Mouse (Mus musculus) heart, embryonic 14.5 days (tissue): ENCODE results near the gene Aunip. TPM values are rescaled to one million over a fixed set of nuclear protein-coding genes. Genes with fewer than 3 reads are reported as not detected.

Experiments
- ATAC-seq: fragments of 200-750 bp; cut with Nextera tagmentation; 2 replicates; pipeline ENCODE4 v1.8.0; 2017; ENCODE audit warnings: low read depth, moderate TSS enrichment; ENCODE audit not compliant: insufficient number of reproducible peaks, insufficient read depth, low FRiP score
- H3K27ac ChIP-seq, 2 experiments: fragments of 200-500 bp in 1 of 2; fragments of 300-500 bp in 1 of 2; sonication (generic) in 1 of 2; replicated peaks in 1 of 2; 2 replicates each; pipeline ENCODE4 v1.5.1; 2012 to 2014; ENCODE audit warnings: low read depth in 2 of 2, low read length in 2 of 2, control low read depth in 1 of 2, mild to moderate bottlenecking in 1 of 2, mixed read lengths in 1 of 2; ENCODE audit not compliant: control insufficient read depth in 1 of 2, insufficient read depth in 1 of 2
- H3K27me3 ChIP-seq: fragments of 300-500 bp; sonication (generic); 2 replicates; pipeline ENCODE4 v1.6.1; 2014; ENCODE audit warnings: mild to moderate bottlenecking, low read length, control low read depth; ENCODE audit not compliant: control insufficient read depth, insufficient read depth
- H3K36me3 ChIP-seq: fragments of 300-500 bp; sonication (generic); 2 replicates; pipeline ENCODE4 v1.6.1; 2014; ENCODE audit warnings: mild to moderate bottlenecking, control low read depth, low read length, mixed read lengths; ENCODE audit not compliant: control insufficient read depth, insufficient read depth
- H3K4me1 ChIP-seq, 2 experiments: fragments of 200-500 bp in 1 of 2; fragments of 300-500 bp in 1 of 2; sonication (generic) in 1 of 2; 2 replicates each; pipeline ENCODE4 v1.6.1; 2012 to 2014; ENCODE audit warnings: low read length in 2 of 2, control low read depth in 1 of 2, mixed read lengths in 1 of 2; ENCODE audit not compliant: control insufficient read depth in 2 of 2, insufficient read depth in 2 of 2
- H3K4me2 ChIP-seq: fragments of 300-500 bp; sonication (generic); 2 replicates; pipeline ENCODE4 v1.6.1; 2014; ENCODE audit warnings: mild to moderate bottlenecking, low read length
- H3K4me3 ChIP-seq, 2 experiments: fragments of 200-500 bp in 1 of 2; fragments of 300-500 bp in 1 of 2; sonication (generic) in 1 of 2; 2 replicates each; pipeline ENCODE4 v1.5.1; 2012 to 2014; ENCODE audit warnings: low read length in 2 of 2, mild to moderate bottlenecking in 2 of 2, control low read depth in 1 of 2, low read depth in 1 of 2, moderate library complexity in 1 of 2; ENCODE audit not compliant: control insufficient read depth in 1 of 2, insufficient read depth in 1 of 2
- H3K9ac ChIP-seq: fragments of 300-500 bp; sonication (generic); 2 replicates; pipeline ENCODE4 v1.6.1; 2014; ENCODE audit warnings: mild to moderate bottlenecking, low read length
- H3K9me3 ChIP-seq: fragments of 300-500 bp; sonication (generic); 2 replicates; pipeline ENCODE4 v1.6.1; 2016; ENCODE audit warnings: low read length, control low read depth; ENCODE audit not compliant: control insufficient read depth
- WGBS: fragments of 180-500 bp; shearing (Covaris S2); extraction: QIAGEN DNeasy Blood & Tissue Kit; methylation state at CpG from one replicate; pipeline ENCODE4 v1.1.7; 2014; 5-methylcytosine and 5-hydroxymethylcytosine counted together
- polyA plus RNA-seq: library from polyadenylated mRNA; unstranded; fragments of >200 nt; fragmentation: Nextera tagmentation; extraction: Ambion mirVana; gene quantifications from 2 replicates; pipeline ENCODE4 v1.2.1, GENCODE M21; 2014

The Aunip gene
- polyA plus RNA-seq, result 2.3 and 3.2 TPM in 2 replicates

- Histone ChIP-seq H3K4me2 (peak within 1 kb of the TSS; percentile 80), H3K9me3 (no peaks in the 10 kb centered on the region), H3K36me3 (peaks cover 17% of the 10 kb centered on the region), H3K27ac (0 out of 4 replicates have a peak within 1 kb of the TSS, but pooled peaks of 1 of the 2 experiments have one; percentile 7), H3K9ac (peak within 1 kb of the TSS; percentile 73), H3K4me1 (peaks cover 10 to 29% of the 10 kb centered on the region in 2 experiments), H3K27me3 (no peaks in the 10 kb centered on the region), H3K4me3 (peak within 1 kb of the TSS; percentile 61 to 87)
- 1% methylated on average over 42 of the region's 42 CpGs for WGBS
- ATAC-seq, result peak; percentile 89
These were observed at the start of gene Aunip for GRCm38 (mm10) chr4:134510845-134511411. Aunip (plus strand) TSS chr4:134510999.

GRCm38 (mm10) chr4:134461252-134461651, 49.5 kb upstream of the Aunip start:
- no peak overlapping the region for H3K27ac ChIP-seq
- no peak overlapping the region for H3K9ac ChIP-seq
- no peaks in the 10 kb centered on the region for H3K27me3 ChIP-seq
- H3K9me3 ChIP-seq, result no peaks in the 10 kb centered on the region
- ATAC-seq, result no peak
- 61% methylated on average over 5 of the region's 5 CpGs for WGBS
- no peak overlapping the region for H3K4me3 ChIP-seq
- peaks cover 2 to 4% of the 10 kb centered on the region in 2 experiments; a peak in 1 of 4 replicates for H3K4me1 ChIP-seq
- H3K4me2 ChIP-seq, result no peak overlapping the region
- no peaks in the 10 kb centered on the region for H3K36me3 ChIP-seq

DNA sequence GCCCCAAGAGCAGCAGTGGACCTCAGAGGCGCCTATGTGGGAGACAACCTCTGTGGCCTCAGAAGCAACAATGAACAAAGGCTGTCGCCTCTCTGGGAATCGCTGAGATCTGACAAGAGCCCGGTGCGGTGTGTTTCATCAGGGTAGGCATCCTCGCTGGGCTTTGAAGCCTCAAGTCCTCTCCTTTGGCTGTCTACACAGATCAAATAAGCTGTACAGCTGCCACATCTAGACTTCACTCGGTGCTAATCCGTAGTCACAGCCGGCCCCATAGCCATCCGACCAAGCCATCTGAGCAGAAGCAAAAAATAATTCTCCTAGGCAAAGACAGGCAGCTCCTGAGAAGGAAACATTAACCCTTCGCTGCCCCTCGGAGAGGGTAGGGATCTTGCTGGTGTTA, 45.0 kb upstream of the Aunip start:
- Histone ChIP-seq H3K9ac (no peak overlapping the region), H3K27ac (no peak overlapping the region)
- no peak for ATAC-seq

DNA sequence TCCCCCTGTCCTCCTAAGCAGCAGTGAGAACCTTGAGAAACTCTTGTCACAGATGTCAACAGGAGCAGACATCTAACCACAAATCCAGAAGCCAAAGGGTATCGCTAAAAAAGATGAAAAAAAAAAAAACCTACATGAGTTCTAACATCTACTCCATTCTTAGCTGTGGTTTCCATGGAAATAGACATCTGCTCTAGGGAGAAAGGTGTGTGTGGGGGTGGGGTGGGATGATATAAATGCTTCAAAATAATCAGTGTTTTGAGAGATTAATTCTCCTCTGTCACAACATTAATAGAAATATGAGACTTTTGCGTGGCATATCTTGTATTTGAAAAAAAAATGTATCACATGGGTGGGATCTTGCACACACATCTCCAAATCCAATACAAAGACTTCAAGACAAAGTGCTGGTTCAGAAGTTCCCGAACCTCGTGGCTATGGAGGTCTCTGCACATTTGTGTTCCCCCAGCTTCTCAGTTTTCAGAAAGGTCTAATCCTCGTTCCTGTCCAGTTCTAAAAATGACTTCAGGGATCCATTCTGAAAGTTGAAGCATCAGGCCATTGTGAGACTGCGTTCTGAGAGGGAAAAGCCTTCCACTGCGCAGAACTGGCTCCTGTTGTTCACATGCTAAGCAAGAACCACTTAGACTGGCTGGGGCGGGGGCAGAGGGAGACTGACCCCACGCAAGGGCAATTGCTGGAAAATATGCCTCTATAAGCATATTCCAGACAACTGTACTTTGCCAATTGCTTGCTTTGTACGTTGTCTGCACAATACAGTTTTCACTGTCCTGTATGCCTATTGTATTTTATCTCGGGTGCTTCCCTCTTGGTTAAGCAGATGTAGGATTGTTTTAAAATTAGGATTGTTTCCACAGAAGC, 44.2 kb upstream of the Aunip start:
- no peak overlapping the region for H3K27ac ChIP-seq
- peaks cover 12% of the 10 kb centered on the region for H3K36me3 ChIP-seq
- ATAC-seq, result no peak
- peak overlapping the region; percentile 72 for H3K9ac ChIP-seq
- H3K4me2 ChIP-seq, result peak overlapping the region; percentile 99
- whole genome bisulfite sequencing, result 67% methylated on average over 11 of the region's 11 CpGs
- H3K4me1 ChIP-seq, result peaks cover 3 to 8% of the 10 kb centered on the region in 2 experiments; a peak in 3 of 4 replicates
- H3K27me3 ChIP-seq, result no peaks in the 10 kb centered on the region
- peaks cover 4% of the 10 kb centered on the region; the same call in 1 of the 2 replicates for H3K9me3 ChIP-seq
- H3K4me3 ChIP-seq, result no peak overlapping the region

More for the DNA sequence above, 45.0 kb upstream of the Aunip start:
- Histone ChIP-seq H3K4me3 (no peak overlapping the region), H3K4me2 (no peak overlapping the region), H3K36me3 (peaks cover 3% of the 10 kb centered on the region), H3K4me1 (peaks cover 3 to 8% of the 10 kb centered on the region in 2 experiments; a peak in 3 of 4 replicates), H3K9me3 (no peaks in the 10 kb centered on the region), H3K27me3 (no peaks in the 10 kb centered on the region)
- 40% methylated on average over 12 of the region's 12 CpGs for WGBS

DNA sequence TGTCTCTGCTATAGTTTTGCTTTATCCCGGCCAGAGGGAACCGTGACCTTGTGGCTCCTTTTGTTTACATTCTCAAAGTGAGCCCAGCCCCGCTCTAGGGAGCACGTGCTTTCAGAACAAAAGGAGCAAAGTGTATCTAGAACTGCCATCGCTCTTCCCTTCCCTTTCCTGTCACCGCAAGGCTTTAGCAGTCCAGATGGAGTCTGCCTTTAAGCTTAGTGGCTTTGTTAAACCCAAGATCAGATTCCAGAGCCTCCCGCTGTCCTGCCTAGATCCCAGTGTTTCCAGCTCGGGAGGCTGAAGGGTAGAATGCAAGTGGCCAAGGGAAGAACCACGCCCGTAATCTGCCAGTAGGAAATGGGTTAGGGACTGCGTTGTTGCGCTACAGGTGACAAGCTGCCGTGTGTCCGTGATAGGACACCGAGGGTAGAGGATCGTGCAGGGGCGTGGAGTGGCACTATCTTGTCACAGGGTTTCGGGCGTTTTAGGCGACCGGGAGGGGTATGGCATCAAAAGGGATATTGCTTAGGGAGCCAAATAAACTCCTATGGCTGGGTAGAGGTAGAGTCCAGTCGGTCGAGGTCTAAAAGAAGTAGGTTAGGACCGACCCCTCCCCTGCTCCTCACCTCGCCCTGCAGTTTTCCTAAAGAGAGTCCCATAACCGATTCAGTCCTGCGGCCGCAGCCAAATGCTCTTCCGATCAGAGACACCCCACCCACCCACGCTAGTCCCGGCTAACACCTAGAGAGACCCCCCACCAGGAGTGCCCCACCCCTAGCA, 43.2 kb upstream of the Aunip start:
- Histone ChIP-seq H3K9ac (peak overlapping the region; percentile 72), H3K4me2 (peak overlapping the region; percentile 99), H3K9me3 (peaks cover 4% of the 10 kb centered on the region; the same call in 1 of the 2 replicates), H3K27ac (peak overlapping the region; percentile 35 to 88), H3K4me1 (peaks cover 3 to 8% of the 10 kb centered on the region in 2 experiments; a peak in 3 of 4 replicates), H3K27me3 (no peaks in the 10 kb centered on the region), H3K4me3 (peak overlapping the region; percentile 51 to 91), H3K36me3 (peaks cover 22% of the 10 kb centered on the region)
- WGBS, result under 1% methylated on average over 31 of the region's 31 CpGs
- ATAC-seq, result peak; percentile 13; the same call in 1 of the 2 replicates

- peak; percentile 96 for ATAC-seq
- H3K9ac ChIP-seq, result peak within 1 kb of the TSS; percentile 82
- peak within 1 kb of the TSS; percentile 88 to 91 for H3K27ac ChIP-seq
- H3K4me1 ChIP-seq, result peaks cover 3 to 8% of the 10 kb centered on the region in 2 experiments; a peak in 3 of 4 replicates
- peak within 1 kb of the TSS; percentile 99 for H3K4me2 ChIP-seq
- WGBS, result 0% methylated on average over 31 of the region's 31 CpGs
- peak within 1 kb of the TSS; percentile 91 to 98 for H3K4me3 ChIP-seq
- H3K9me3 ChIP-seq, result peaks cover 4% of the 10 kb centered on the region; the same call in 1 of the 2 replicates
- no peaks in the 10 kb centered on the region for H3K27me3 ChIP-seq
- peaks cover 27% of the 10 kb centered on the region for H3K36me3 ChIP-seq
These were observed 42.6 kb upstream of the Aunip start, which contains the start of gene Stmn1 for GRCm38 (mm10) chr4:134468215-134468575. Stmn1 (plus strand) TSS chr4:134468320.
